27 mouse cellular contexts compared by ENCODE assay signal in the genomic region with DNA sequence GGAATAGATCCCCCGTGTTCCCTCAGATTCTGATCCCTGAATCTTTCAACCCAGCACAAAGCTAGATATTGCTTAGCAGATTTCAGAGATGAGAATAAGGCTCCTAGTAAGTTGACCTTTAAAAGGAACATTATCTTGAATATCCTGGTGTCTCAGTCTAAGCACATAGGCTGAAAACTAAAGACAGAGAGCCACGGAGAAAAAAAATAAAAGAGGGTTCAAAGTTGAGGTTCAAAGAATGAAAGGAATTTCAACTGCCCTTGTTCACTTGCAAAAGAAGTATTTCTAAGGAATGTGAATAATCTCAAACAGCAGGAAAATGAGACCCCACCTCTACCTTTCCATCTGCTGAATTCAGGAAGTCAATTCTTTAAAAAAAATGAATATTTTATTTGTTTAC.
DNase-seq lines count a peak whose midpoint lies in the region; TF ChIP-seq lines count a peak whose summit lies in the region.
"Had no signal": no experiment of that assay in that cellular context is flagged by ENCODE, and none has a peak within 500 bp of the region (broad histone marks: within the 10 kb centered on the region; RNA-seq: fewer than 3 reads in every experiment).

No protein-coding gene starts in this region.

- TF ChIP-seq CTCF in kidney, adult 2 months (conservative IDR thresholded peaks at IDR 0.05; ENCODE audit: insufficient read depth, insufficient read length, low read depth, low read length) = no peak

- no peaks in the 10 kb centered on the region for H3K27me3 ChIP-seq in kidney, adult 2 months (replicated peaks; ENCODE audit: control insufficient read depth, insufficient read depth, low read length)
- H3K27me3 ChIP-seq: embryonic facial prominence, embryonic 13.5 days; forebrain, embryonic 12.5 days; forebrain, embryonic 15.5 days; heart, embryonic 12.5 days; heart, embryonic 15.5 days; hindbrain, embryonic 13.5 days; intestine, embryonic 15.5 days had no signal

- 47% methylated on average over 2 of the region's 2 CpGs for WGBS in kidney, adult 2 months

- no peaks in the 10 kb centered on the region for H3K36me3 ChIP-seq in kidney, adult 2 months (ENCODE audit: control insufficient read depth, insufficient read depth, low read length)
- H3K36me3 ChIP-seq: embryonic facial prominence, embryonic 10.5 days; embryonic facial prominence, embryonic 13.5 days; forebrain, embryonic 12.5 days; forebrain, embryonic 15.5 days; G1E; heart, embryonic 12.5 days; heart, embryonic 15.5 days; hindbrain, embryonic 10.5 days; hindbrain, embryonic 13.5 days; intestine, embryonic 15.5 days had no signal

- no peak overlapping the region for H3K4me3 ChIP-seq in kidney, adult 2 months (ENCODE audit: insufficient read depth, low read depth, low read length)
- H3K4me3 ChIP-seq: embryonic facial prominence, embryonic 10.5 days; embryonic facial prominence, embryonic 13.5 days; erythroblast, embryonic 14.5 days; forebrain, embryonic 12.5 days; forebrain, embryonic 15.5 days; heart, embryonic 12.5 days; heart, embryonic 15.5 days; hindbrain, embryonic 10.5 days; hindbrain, embryonic 13.5 days; intestine, embryonic 15.5 days had no signal

- peak; percentile 1 for DNase-seq in kidney, adult 2 months
- DNase-seq in kidney, postnatal 14 days = no peak
- DNase-seq in ES-CJ7 (ENCODE audit: low read depth, low spot score) (peak; percentile 28), R1 (ENCODE audit: low read depth, low spot score) (peak; percentile 66)
- no peak for DNase-seq in heart, adult 9 months (ENCODE audit: low spot score in 2 of 2)
- no peak for DNase-seq in layer of hippocampus, adult 9-10 months (ENCODE audit: low spot score)
- DNase-seq in frontal cortex, adult 2 months (ENCODE audit: extremely low spot score in 1 of 2, low spot score in 1 of 2) = no peak
- DNase-seq: adrenal gland, postnatal 10 days; adrenal gland, postnatal 36 days; cerebellum, adult 18-20 months; cerebellum, adult 9-10 months; cerebellum, postnatal 14 days; gastrocnemius, postnatal 10 days; heart, adult 11 months; heart, postnatal 10 days; heart, postnatal 36 days had no signal

- TF ChIP-seq POLR2A in kidney, adult 2 months (IDR thresholded peaks at IDR 0.05; ENCODE audit: low read depth, low read length) = no peak

- no peaks in the 10 kb centered on the region for H3K4me1 ChIP-seq in kidney, adult 2 months (ENCODE audit: control insufficient read depth, insufficient read depth, low read length)
- H3K4me1 ChIP-seq: embryonic facial prominence, embryonic 10.5 days; embryonic facial prominence, embryonic 13.5 days; forebrain, embryonic 12.5 days; forebrain, embryonic 15.5 days; heart, embryonic 12.5 days; heart, embryonic 15.5 days; hindbrain, embryonic 10.5 days; hindbrain, embryonic 13.5 days; intestine, embryonic 15.5 days had no signal

- H3K27ac ChIP-seq in kidney, adult 2 months (ENCODE audit: insufficient read depth, low read depth, low read length) = no peak overlapping the region
- H3K27ac ChIP-seq: embryonic facial prominence, embryonic 10.5 days; embryonic facial prominence, embryonic 13.5 days; forebrain, embryonic 12.5 days; forebrain, embryonic 15.5 days; heart, embryonic 15.5 days; hindbrain, embryonic 10.5 days; hindbrain, embryonic 13.5 days; intestine, embryonic 15.5 days had no signal

Comparison
In these comparisons a context has a peak if more than half of its experiments do, and no peak if none do; other contexts are left out.
1. DNase-seq: peak in kidney, adult 2 months (single experiment), ES-CJ7 (single experiment) and R1 (single experiment); none in kidney, postnatal 14 days (single experiment), heart, adult 9 months (0 of 2), layer of hippocampus, adult 9-10 months (single experiment) and frontal cortex, adult 2 months (0 of 2).